Mouse (Mus musculus): ENCODE data around the gene Meaf6. TPM values are rescaled to one million over a fixed set of nuclear protein-coding genes. Genes with fewer than 3 reads are reported as not detected.

Meaf6 gene
- 48.6 and 49.3 TPM in 2 replicates for polyA plus RNA-seq (2015; fragmentation: Nextera tagmentation; extraction: Ambion mirVana)

DNA sequence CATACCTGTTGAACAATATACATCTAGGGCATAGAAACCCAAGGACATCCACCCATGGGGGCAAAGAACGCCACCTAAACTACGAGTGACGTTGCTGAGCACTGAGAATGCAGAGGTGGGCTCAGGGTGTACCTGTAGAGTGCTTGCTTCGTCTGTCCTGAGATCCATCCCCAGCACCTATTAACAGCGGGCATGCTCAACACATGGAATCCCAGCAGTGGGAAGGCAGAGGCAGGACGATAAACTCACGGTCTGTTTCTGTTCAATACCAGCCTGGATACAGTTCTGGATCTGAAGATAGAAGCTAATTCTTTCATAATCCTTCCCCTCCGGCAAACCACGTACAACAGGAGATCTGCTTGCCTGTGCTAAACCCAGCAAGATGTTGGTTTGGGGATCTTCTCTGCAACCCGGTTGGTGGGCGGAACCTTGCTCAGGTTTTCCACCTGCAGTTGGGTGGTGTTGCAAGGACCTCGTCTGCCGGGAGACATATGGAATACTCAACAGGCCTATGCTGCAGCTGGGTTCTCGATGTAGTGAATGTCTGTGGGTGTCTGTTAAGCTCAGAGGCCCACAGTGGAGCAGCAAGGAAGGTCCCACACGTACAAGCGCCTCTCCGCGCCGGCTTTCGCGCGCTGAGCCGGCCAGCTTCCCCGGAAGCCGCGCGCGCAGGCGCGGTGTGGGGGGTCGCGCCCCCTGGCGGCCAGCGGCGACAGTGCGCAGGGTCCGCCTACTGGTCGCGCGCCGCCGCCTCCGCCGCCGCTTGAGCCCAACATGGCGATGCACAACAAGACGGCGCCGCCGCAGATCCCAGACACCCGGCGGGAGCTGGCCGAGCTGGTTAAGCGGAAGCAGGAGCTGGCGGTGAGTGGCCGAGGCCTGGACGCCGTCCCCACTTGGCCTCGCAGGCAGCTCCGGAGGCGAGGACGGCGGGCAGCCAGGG is at the start of gene Meaf6:
Gene Meaf6, plus strand, starts transcription at position 732 of the 943 bp plus-strand sequence.
- H3K36me3 ChIP-seq: peaks cover 28% of the 10 kb centered on the region
- H3K4me3 ChIP-seq: peak within 1 kb of the TSS; percentile 94
- H3K9me3 ChIP-seq: no peaks in the 10 kb centered on the region
- H3K27ac ChIP-seq: peak within 1 kb of the TSS; percentile 97
- H3K27me3 ChIP-seq: no peaks in the 10 kb centered on the region
- H3K4me2 ChIP-seq: peak within 1 kb of the TSS; percentile 87
- H3K9ac ChIP-seq: peak within 1 kb of the TSS; percentile 87
- peaks cover 18% of the 10 kb centered on the region for H3K4me1 ChIP-seq
- ATAC-seq (ENCODE audit: insufficient number of reproducible peaks, low FRiP score, low TSS enrichment, low read depth): peak; percentile 86
- 1% methylated on average over 63 of the region's 63 CpGs for WGBS

DNA sequence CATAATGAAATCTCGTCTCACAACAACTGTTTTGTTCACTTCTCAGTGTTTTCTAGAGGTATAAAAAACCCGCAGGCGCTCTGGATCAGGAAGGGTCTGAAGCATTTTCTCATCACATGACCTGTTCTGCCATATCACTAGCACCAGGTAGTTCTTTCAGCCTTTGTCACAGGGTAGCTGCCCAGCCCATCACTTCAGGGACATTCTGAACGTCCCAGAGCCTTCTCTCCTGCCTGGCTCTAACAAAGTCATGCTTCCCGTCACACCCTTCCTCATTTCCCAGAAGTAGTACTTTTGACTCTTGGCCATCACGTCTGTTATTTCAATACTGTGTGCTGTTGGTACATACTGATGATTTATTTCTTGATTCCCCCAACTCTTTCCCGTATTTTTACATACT is 40.5 kb upstream of the Meaf6 start:
- no peaks in the 10 kb centered on the region for H3K4me1 ChIP-seq
- H3K9ac ChIP-seq: no peak overlapping the region
- H3K36me3 ChIP-seq: peaks cover 94% of the 10 kb centered on the region
- H3K4me2 ChIP-seq: no peak overlapping the region
- H3K27ac ChIP-seq: no peak overlapping the region
- no peaks in the 10 kb centered on the region for H3K9me3 ChIP-seq
- no peaks in the 10 kb centered on the region for H3K27me3 ChIP-seq
- ATAC-seq (ENCODE audit: insufficient number of reproducible peaks, low FRiP score, low TSS enrichment, low read depth): no peak
- no peak overlapping the region for H3K4me3 ChIP-seq
- 84% methylated on average over 7 of the region's 7 CpGs for WGBS

DNA sequence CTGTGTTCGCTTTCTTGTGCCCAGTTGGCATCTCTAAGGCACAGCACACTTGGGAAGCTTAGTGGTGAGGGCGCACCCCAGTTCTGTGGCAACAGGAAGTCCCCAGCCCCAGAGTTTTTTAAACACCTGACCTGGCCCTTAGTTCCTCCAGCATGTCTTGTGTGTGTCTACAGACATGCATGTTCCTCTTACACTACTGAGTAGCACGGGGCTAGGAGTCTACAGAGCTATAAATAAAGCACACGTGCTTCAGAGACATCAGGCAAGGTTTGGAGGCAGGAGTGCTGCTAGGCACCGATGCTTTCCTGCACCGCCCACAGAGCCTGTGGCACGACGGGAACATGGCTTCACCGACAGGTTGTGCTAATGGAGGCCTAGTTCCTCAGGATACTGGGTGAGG is 29.5 kb upstream of the Meaf6 start:
- Histone ChIP-seq H3K36me3 (peaks cover 54% of the 10 kb centered on the region), H3K27ac (no peak overlapping the region), H3K27me3 (no peaks in the 10 kb centered on the region), H3K4me1 (peaks cover 19% of the 10 kb centered on the region), H3K9ac (no peak overlapping the region), H3K9me3 (no peaks in the 10 kb centered on the region), H3K4me3 (no peak overlapping the region), H3K4me2 (no peak overlapping the region)
- WGBS: 86% methylated on average over 9 of the region's 9 CpGs
- no peak for ATAC-seq (ENCODE audit: insufficient number of reproducible peaks, low FRiP score, low TSS enrichment, low read depth)

DNA sequence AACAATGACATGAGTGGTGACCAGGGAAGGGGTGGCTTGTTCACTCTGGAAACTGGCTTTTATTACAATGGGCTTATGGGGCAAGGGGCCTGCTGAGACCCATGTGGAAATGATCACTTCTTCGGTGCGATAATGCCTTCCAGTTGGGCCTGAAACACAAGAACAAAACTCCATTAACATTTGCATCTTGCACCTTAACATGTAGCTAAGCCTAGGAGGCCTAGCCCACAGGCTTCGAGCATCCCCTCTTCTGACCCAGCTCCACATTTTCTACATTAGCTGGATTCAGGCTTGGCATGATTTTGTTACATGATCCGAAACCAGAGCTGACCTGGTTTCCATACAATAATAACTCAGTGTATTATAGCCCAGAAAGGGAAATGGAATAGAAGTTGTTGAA is 28.5 kb upstream of the Meaf6 start:
- ATAC-seq (ENCODE audit: insufficient number of reproducible peaks, low FRiP score, low TSS enrichment, low read depth): no peak
- H3K36me3 ChIP-seq: peaks cover 46% of the 10 kb centered on the region
- H3K4me1 ChIP-seq: peaks cover 19% of the 10 kb centered on the region
- WGBS: 32% methylated on average over 4 of the region's 4 CpGs
- H3K9ac ChIP-seq: no peak overlapping the region
- H3K9me3 ChIP-seq: no peaks in the 10 kb centered on the region
- no peak overlapping the region for H3K4me3 ChIP-seq
- H3K4me2 ChIP-seq: no peak overlapping the region
- H3K27ac ChIP-seq: no peak overlapping the region
- no peaks in the 10 kb centered on the region for H3K27me3 ChIP-seq

DNA sequence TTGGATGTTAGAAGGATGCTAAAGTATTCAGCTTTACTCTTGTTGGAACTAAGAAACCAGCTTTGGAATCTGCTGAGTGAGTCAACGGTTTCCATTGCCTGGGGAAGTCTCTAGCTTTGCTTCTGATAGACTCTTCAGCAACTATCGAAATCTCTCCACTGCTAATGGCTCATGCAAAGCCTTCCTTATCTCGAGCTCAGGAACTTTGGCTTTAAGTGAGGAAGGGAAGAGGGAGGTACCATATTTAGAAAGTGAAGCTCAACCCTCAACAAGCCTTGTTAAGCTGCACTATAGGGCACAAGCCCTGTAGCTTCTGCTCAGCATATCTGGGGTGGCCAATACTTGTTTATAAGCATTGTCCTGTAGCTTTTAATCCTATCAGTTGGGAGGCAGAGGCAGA is 27.7 kb upstream of the Meaf6 start:
- Histone ChIP-seq H3K4me1 (peaks cover 19% of the 10 kb centered on the region), H3K36me3 (peaks cover 38% of the 10 kb centered on the region), H3K4me3 (no peak overlapping the region), H3K27me3 (no peaks in the 10 kb centered on the region), H3K27ac (no peak overlapping the region), H3K9ac (no peak overlapping the region), H3K9me3 (no peaks in the 10 kb centered on the region), H3K4me2 (no peak overlapping the region)
- no peak for ATAC-seq (ENCODE audit: insufficient number of reproducible peaks, low FRiP score, low TSS enrichment, low read depth)
- WGBS: 17% methylated on average over 3 of the region's 3 CpGs

DNA sequence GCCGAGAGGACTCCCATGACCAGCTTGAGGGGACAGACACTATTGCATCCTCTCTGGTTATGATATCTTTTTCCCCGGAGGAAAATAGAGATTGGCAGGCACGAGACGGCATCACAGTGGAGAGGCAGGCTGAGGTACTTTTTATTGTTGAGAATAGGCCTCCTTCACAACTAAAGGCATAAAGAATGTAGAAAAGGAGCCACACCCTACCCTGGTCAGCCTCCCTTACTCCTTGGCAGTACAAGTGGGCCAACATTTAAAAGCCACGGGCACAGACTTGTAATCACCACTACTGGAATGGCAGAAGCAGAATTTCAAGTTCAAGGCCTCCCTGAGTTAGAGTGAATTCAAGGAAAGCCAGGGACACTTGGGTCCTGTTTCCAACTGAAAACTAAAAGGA is 26.9 kb upstream of the Meaf6 start:
- WGBS: 47% methylated on average over 5 of the region's 5 CpGs
- no peak overlapping the region for H3K27ac ChIP-seq
- no peak overlapping the region for H3K4me3 ChIP-seq
- no peaks in the 10 kb centered on the region for H3K27me3 ChIP-seq
- no peak overlapping the region for H3K4me2 ChIP-seq
- H3K9ac ChIP-seq: no peak overlapping the region
- no peak for ATAC-seq (ENCODE audit: insufficient number of reproducible peaks, low FRiP score, low TSS enrichment, low read depth)
- peaks cover 32% of the 10 kb centered on the region for H3K36me3 ChIP-seq
- H3K4me1 ChIP-seq: peaks cover 19% of the 10 kb centered on the region
- no peaks in the 10 kb centered on the region for H3K9me3 ChIP-seq

DNA sequence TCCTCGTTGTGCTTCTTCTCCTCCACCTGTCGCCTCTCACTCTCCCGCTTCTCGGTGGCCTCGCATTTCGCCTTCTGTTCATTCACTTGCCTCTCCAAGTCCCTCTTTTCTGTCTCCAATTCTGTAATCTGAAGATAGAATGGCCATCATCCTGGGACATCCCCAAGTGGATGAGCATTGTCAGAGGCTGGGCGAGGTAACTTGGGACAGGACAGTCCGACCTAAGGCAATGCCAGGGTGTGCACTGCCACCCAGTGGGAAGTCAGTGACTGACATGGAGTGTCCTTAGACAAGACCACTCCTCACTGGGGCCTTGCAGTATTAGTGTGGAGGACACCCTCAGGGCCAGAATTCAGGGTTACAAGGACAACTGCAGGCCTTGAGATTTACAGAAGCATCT is 25.9 kb upstream of the Meaf6 start:
- H3K36me3 ChIP-seq: peaks cover 22% of the 10 kb centered on the region
- peak overlapping the region; percentile 34 for H3K4me2 ChIP-seq
- no peak overlapping the region for H3K27ac ChIP-seq
- no peak for ATAC-seq (ENCODE audit: insufficient number of reproducible peaks, low FRiP score, low TSS enrichment, low read depth)
- 0 out of 2 replicates have a peak, but pooled peaks cover under 1% of the 10 kb centered on the region for H3K27me3 ChIP-seq
- 0 out of 2 replicates have a peak overlapping the region, but pooled peaks have one; percentile 20 for H3K9ac ChIP-seq
- peaks cover 19% of the 10 kb centered on the region for H3K4me1 ChIP-seq
- 4% methylated on average over 8 of the region's 8 CpGs for WGBS
- no peaks in the 10 kb centered on the region for H3K9me3 ChIP-seq
- no peak overlapping the region for H3K4me3 ChIP-seq

DNA sequence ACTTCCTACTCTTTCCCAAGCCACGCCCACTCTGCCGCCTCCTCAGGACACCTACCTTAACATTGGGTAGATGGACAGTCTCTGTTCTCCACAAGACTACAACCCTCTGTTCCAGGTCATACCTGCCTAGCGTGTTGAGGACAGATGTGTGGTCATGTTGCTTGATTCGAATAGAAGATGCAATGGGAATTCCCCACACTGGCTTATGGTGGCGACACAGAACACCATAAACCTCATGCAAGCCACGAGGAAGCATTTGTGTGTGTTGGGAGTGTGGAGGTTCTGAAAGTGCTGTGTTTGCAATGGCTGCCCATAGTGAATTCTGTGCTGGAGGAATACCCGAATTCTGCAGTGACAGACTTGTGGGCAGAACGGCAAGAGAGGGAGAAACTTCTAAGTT is 21.1 kb upstream of the Meaf6 start:
- no peak for ATAC-seq (ENCODE audit: insufficient number of reproducible peaks, low FRiP score, low TSS enrichment, low read depth)
- 72% methylated on average over 8 of the region's 8 CpGs for WGBS
- peaks cover 26% of the 10 kb centered on the region for H3K4me1 ChIP-seq
- 0 out of 2 replicates have a peak, but pooled peaks cover 5% of the 10 kb centered on the region for H3K27me3 ChIP-seq
- no peak overlapping the region for H3K4me3 ChIP-seq
- H3K4me2 ChIP-seq: no peak overlapping the region
- no peak overlapping the region for H3K27ac ChIP-seq
- peaks cover 2% of the 10 kb centered on the region for H3K36me3 ChIP-seq
- no peaks in the 10 kb centered on the region for H3K9me3 ChIP-seq
- H3K9ac ChIP-seq: no peak overlapping the region

DNA sequence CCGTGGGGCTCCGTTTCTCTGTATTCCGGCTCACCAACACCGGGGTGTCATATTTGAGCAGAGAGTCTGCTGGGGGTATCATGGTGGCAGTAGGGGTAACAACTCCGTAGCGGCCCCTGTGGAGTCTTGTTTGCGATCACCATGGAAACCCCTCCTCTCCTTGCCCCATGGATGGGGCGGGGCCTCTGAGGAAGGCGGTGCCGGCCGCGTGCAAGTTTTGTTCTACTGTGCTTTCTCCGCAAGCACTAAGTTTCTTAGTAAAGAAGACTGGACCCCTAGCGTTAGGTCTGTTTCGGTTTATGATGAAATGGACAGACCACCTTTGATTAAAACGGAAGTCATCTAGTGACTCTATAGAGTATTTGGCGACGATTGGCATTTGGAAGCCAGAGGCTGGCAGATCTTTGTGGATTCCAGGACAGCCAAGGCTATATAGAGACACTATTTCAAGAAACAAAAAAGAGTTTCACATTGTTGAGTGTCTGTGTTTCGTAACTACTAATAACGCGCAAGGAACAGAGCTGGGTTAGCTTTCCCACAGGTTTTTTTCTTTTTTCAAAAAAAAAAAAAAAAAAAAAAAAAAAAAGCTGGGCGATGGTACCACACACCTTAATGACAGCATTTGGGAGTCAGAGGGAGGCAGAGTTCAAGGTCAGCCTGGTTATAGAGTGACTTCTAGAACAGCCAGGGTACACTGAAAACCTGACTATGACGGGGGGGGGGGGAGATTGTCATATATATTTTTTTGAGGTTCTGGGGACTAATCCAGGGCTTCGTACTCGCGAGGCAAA is 19.2 kb upstream of the Meaf6 start, which contains the start of gene Dnali1:
Gene Dnali1, minus strand, starts transcription at position 187 of the 791 bp plus-strand sequence.
- ATAC-seq (ENCODE audit: insufficient number of reproducible peaks, low FRiP score, low TSS enrichment, low read depth): no peak; the same call in 1 of the 2 replicates
- H3K4me3 ChIP-seq: peak within 1 kb of the TSS; percentile 92
- H3K9ac ChIP-seq: peak within 1 kb of the TSS; percentile 79
- H3K4me2 ChIP-seq: peak within 1 kb of the TSS; percentile 69
- WGBS: 2% methylated on average over 26 of the region's 26 CpGs
- H3K9me3 ChIP-seq: no peaks in the 10 kb centered on the region
- peaks cover 23% of the 10 kb centered on the region for H3K4me1 ChIP-seq
- peak within 1 kb of the TSS; percentile 72 for H3K27ac ChIP-seq
- H3K27me3 ChIP-seq: 0 out of 2 replicates have a peak, but pooled peaks cover 5% of the 10 kb centered on the region
- H3K36me3 ChIP-seq: peaks cover 21% of the 10 kb centered on the region

DNA sequence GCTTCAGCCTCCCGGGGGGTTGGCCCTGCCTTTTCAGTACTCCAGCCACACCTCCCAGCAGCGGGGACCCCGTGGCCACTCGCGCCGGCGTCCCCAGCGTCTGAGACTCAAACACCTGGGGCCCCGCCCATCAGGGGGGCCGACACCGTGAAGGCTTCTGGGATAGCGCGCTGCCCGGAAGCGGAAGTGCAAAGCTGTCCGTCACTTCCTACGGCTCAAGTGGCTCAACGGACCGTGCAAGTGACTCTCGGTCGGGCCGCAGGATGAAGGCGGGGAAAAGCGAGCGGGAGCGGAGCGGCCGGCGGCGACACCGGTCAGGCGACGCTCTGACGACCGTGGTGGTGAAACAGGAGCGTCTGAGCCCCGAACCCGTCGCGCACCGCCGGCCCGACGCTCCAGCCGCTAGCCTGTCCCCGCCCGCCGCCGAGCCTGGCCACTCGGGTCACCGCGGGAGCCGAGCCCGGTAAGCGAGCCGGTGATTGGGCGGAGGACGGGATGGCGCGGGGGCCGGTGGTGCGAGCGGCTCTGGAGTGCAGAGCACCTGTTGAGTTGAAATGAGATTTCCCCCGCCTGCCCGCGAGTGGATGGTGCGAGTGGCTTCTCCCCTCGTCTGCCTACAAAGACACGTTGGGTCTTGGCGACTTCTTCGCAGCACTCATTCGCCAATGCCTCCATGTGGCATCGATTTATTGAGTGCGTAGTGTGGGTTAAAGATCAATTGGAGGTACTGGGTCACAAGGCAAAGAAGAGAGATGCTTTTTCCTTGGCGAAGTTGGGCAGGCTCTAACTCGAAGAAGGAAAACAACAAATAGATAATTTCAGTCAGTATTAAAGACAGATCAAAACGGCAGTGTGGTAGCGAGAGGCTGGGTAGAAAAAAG is 18.2 kb upstream of the Meaf6 start, which contains the start of gene Snip1:
Gene Snip1, plus strand, starts transcription at position 183 of the 881 bp plus-strand sequence.
- H3K36me3 ChIP-seq: peaks cover 31% of the 10 kb centered on the region
- peaks cover 23% of the 10 kb centered on the region for H3K4me1 ChIP-seq
- H3K9ac ChIP-seq: peak within 1 kb of the TSS; percentile 79
- peak within 1 kb of the TSS; percentile 69 for H3K4me2 ChIP-seq
- WGBS: under 1% methylated on average over 77 of the region's 78 CpGs
- H3K4me3 ChIP-seq: peak within 1 kb of the TSS; percentile 92
- ATAC-seq (ENCODE audit: insufficient number of reproducible peaks, low FRiP score, low TSS enrichment, low read depth): peak; percentile 87
- H3K27me3 ChIP-seq: 0 out of 2 replicates have a peak, but pooled peaks cover 5% of the 10 kb centered on the region
- peak within 1 kb of the TSS; percentile 72 for H3K27ac ChIP-seq
- H3K9me3 ChIP-seq: no peaks in the 10 kb centered on the region

DNA sequence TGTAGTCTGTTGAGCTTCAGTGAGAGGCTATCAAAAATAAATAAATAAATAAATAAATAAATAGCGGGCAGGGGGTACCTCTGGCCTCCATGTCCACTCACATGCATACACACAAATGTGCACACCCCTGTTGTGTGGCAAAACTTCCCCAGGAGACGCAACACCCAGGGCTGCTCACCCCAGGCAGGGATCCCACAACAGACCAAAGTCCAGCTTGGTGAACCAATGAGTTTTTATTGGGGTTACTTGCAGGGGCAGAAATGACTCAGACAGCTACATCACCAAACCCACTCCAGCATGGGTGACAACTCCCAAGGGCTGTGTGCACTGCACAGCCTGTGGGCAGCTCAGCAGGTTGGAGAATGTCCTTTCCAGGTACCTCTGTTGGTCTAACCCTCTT is 7.2 kb upstream of the Meaf6 start:
- no peak overlapping the region for H3K9ac ChIP-seq
- H3K9me3 ChIP-seq: no peaks in the 10 kb centered on the region
- no peaks in the 10 kb centered on the region for H3K4me1 ChIP-seq
- H3K27ac ChIP-seq: no peak overlapping the region
- H3K4me3 ChIP-seq: no peak overlapping the region
- H3K27me3 ChIP-seq: no peaks in the 10 kb centered on the region
- peaks cover 53% of the 10 kb centered on the region for H3K36me3 ChIP-seq
- WGBS: 87% methylated on average over 2 of the region's 2 CpGs
- no peak for ATAC-seq (ENCODE audit: insufficient number of reproducible peaks, low FRiP score, low TSS enrichment, low read depth)
- H3K4me2 ChIP-seq: no peak overlapping the region

Measured in limb, embryonic 15.5 days (tissue).